Mouse (Mus musculus): ENCODE measurements at regions not wholly inside any gene's neighbourhood (a gene's known extent, or its start where the extent isn't known, plus 50 kb on each side); places are given as distances from the start of the nearest gene placed in this dataset.

DNA sequence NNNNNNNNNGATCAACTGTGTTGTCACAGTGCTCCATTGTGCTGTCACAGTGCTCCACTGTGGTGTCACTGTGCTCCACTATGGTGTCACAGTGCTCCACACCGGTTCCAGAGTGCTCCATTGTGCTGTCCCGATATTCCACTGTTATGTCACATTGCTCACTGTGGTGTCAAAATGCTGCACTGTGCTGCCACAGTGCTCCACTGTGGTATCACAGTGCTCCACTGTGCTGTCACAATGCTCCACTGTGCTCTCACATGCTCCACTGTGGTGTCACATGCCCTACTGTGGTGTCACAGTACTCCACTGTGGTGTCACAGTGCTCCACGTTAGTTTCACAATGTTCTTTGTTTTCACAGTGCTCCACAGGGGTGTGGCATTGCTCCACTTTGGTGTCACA lies 359.3 kb upstream of the Olfr161 start:
- TF ChIP-seq E2F4 (IDR thresholded peaks at IDR 0.05; ENCODE audit: insufficient read depth) = no peak
- no peak for TF ChIP-seq POLR2AphosphoS2 (IDR thresholded peaks at IDR 0.05; ENCODE audit: insufficient read length, low read depth)

All from myocyte (in vitro differentiated cells).